Mouse (Mus musculus): ENCODE data around the gene Prr5.

The Prr5 gene

DNA sequence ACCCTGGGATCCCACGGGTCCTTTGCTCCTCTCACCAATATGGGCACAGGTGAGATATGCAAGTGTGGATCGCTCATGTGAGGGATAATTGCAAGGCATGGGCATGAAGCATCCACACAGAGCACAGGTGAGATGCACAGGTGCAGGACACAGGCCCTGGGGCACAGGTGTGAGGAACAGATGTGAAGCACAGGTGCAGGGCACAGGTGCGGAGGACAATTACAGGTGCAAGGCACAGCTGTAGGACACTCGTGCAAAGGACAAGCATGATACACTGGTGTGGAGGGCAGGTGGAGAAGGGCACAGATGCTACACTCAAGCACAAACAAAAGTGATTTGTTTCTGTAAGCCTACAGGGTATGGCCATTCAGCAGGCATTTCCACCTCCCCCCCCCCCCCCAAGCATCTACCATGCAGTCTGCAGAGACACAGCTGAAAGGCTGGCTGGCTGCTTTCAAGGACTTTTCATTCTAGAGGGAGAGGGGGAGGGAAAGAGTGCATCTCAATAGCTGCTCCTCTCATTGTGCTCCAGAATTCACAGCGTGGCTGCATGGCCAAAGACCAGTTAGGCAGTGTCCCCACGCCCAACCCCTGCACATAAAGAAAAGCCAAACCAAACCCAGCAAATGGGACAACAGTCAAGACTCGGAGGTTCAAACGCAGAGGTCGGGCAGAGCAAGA is 11.9 kb upstream of the Prr5 start:
- DNase-seq: no peak

DNA sequence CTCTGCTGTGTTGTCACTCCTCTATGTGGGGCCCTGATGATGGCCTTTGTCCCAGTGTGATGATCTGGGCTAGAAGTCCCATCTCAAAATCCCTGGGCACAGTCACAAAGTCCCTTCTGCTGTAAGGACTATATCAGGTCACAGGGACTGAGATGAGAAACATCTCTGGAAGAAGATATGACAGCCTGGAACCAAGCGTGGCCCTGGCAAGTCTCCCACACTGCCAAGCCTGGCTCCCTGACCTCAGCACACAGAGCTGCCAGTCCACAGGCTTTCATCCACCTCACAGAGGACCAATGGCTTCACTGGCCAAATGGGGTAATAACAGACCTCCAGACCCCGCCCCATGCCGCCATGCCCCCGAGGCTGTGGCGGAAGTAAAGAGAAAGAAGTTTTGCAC is 10.8 kb upstream of the Prr5 start:
- DNase-seq: no peak

GRCm38 (mm10) chr15:84659856-84660255 is 9.6 kb upstream of the Prr5 start:
- DNase-seq: no peak

DNA sequence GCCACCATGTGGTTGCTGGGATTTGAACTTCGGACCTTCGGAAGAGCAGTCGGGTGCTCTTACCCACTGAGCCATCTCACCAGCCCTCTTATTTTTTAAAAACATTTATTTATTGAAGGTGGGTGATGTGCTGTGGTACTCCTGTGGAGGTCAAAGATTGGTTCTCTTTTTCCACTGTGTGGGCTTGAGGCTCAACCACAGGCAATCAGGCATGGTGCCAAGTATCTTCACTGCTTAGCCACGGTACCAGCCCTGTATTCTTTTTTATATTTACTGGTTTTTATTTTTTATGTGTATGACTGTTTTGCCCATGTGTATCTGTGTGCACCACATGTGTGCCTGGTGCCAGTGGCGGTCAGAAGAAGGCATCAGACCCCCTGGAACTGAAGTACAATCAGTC is 8.1 kb upstream of the Prr5 start:
- no peak for DNase-seq

DNA sequence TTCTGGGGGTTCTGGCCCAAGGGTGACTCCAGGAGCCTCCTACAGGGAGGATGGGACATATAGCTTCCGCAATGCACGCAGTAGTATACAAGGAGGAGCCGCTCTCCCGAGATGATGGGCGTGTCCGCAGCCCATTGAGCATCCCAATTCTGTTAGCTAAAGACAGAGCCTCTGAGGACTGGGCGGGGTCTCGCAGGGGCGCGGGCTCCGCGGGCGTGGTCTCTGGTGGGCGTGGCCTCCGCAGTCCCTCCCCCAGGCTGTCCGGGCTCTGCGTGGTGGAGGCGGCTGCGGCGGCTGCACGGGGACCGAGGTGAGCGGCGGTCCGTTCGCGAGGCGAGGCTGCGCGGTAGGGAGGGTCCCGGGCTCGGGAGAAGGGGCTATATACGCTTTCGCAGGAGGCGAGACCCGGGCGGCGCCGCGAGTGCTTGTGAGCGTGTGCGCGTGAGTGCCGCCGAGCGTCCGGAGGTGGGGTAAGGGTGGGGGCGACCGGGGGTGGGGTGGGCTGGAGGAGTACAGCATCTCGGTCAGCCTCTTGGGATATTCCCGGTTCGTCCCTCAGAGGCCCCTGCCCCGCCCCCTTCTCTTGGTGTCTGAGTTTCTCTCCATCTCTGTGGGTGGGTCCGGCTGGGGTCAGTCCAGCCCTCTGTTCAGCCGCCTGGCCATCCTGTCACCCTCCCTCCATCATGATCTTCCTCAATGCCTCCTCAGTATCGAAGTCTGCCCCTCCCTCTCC is 6.3 kb upstream of the Prr5 start:
- DNase-seq: peak; percentile 25

DNA sequence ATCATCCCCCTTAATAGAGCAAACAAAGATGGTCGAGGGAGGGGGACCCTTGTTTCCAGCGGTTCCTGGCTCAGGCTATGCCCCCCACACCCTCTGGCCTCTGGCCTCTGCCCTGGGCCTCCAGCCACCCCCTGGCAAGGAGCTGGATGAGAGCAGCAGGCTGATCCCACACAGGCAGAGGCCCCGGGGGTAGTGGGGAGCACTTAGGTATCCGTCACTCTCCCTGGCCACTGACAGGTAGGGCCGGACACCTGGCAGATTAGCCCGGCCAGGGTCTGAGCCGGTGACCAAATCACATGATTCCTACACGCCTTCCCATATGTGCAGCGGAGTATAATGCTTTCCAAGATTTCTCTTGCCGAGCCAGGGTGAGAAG is 5.7 kb upstream of the Prr5 start:
- DNase-seq: no peak

GRCm38 (mm10) chr15:84664542-84665460 is 4.6 kb upstream of the Prr5 start:
- DNase-seq: peak; percentile 15

DNA sequence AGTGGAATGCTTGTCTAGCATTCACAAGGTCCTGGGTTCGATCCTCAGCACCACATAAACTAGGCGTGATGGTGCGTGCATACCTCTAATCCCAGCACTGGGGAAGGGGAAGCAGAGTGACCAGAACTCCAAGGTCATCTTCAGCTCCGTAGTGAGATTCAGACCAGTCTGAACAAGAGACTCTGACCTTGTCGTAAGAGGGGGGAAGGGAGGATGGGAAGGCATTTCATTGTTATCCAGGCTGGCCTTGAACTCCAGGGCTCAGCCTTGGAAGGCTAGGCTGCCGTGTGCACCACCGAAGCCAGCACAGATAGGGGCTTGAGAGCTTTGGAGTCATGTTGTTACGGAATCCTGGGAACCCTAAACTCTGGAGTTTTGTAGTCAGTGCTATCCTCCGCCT is 3.8 kb upstream of the Prr5 start:
- no peak for DNase-seq

- DNase-seq: no peak
These were observed 3.4 kb upstream of the Prr5 start for GRCm38 (mm10) chr15:84666065-84666464.

DNA sequence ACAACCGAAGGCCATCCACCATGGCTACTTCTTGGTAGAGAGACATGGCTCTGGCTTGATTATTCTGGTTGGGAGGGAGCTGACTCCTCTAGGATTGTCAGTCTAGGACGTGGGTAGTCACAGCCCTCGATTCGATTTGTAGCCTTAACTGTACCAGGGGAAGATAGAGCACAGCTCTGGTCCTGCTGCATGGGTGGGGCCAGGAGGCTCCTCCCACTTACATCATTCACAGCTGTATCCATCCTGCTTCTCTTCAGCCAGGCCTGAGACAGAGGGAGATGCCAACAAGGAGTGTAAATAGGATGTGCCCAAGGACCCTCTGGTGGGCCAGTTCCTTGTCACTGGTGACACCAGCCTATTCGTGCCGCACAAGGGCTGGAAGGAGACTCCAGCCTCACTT is 1.8 kb upstream of the Prr5 start:
- no peak for DNase-seq

GRCm38 (mm10) chr15:84669771-84670656 is 594 bp downstream of the Prr5 start:
- peak; percentile 29 for DNase-seq

GRCm38 (mm10) chr15:84670657-84671055 is 1.2 kb downstream of the Prr5 start:
- DNase-seq: no peak

DNA sequence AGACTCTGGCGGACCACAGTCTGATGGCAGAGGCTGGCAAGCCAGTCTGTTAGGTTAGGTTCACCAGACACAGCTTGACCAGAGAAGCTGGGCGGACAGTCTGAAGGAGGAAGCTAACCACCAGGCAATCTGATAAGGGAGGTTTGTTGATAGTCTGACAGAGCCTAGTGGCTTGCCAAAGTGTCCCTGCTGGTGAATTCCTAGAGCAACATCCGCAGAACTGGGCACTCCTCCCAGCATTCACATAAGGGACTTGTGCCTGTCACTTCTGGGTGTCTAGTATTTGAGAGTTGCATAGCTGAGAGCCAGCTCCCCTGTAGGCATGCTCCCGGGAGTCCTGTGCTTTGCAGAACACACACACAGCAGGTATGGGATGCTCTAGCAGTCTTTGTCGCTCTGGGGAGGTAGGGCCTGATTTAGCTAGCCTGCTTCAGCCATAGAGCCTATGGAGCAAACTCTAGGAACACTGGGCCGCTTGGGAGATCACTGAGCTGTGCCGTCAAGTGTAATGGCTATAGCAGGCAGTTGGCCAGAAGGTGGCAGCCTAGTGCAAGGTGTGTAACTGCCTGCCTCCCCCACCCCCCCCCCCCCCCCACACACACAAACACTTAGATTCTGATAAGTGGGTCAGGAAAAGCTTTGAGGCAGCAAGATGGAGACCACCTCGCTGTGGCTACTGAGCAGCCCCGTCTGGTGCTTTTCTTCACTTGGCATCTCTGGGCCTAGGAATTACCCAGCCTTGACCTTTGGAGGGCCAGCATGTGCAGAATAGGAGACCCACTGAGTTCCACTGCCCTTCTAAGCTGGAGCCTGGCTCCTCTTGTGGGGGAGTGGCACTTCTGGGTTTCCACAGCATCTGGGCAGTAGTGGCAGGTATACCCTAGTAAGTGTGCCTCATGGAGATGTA is 2.2 kb downstream of the Prr5 start:
- DNase-seq: peak; percentile 13

GRCm38 (mm10) chr15:84672308-84672615 is 2.8 kb downstream of the Prr5 start:
- no peak for DNase-seq

DNA sequence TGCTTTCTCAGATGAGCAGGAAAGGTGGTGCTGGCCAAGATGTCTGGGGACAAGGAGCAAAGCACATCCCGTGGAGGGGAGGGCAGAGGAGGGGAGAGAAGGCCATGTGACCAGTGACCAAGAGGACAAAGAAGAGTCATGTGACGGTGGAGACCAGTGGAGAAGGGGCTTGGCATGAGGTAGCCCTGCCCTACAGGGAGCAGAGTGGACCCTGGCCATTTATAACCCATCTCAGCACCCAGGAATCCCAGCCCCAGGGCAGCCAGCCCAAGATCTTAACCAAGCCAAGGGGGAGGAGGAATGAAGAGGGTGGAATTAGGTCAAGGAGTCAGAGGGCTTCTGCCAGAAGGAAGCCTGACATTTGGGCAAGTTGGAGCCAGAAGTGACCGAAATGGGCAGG is 3.2 kb downstream of the Prr5 start:
- DNase-seq: peak; percentile 21

GRCm38 (mm10) chr15:84674329-84675067 is 5.1 kb downstream of the Prr5 start:
- no peak for DNase-seq

DNA sequence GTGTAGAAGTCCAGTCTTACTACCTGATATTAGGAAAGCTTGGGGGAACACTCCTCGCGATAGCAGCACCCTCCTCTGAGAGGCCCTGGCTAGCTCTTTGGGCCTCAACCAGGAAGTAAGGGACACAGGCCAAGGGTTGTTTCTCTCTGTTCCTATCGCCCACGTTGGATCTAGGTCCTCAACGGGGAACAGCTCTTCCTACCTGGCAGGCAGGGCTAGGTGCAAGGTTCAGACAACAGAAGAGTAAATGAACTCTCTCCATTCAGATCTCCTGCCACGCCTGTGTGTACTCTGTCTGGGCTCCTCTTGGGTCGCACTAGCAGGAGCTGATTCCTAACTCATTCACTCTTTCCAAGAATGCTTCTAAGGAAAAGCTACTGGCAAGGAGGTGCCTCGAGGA is 5.9 kb downstream of the Prr5 start:
- DNase-seq: no peak

DNA sequence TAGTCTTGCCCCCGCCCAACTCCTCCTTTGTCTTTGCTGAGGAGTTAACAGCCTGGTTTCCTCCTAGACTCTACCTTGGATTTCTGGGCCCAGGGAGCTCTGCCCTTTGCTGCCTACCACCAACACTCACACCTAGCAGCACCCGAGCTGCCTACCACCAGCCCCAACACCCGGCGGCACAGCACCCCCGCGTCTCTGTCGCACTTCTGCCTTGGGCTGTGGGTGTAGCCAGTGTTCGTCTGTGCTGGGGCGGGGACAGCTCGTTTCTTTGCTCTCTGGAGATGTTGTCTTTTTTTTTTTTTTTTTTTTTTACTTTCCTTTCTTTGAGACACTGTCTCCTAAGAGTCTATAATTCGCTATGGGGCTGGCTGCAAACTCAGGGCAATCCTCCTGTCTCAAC is 8.5 kb downstream of the Prr5 start:
- DNase-seq: no peak

- no peak for DNase-seq
These were observed 9.7 kb downstream of the Prr5 start for GRCm38 (mm10) chr15:84679090-84679489.

DNA sequence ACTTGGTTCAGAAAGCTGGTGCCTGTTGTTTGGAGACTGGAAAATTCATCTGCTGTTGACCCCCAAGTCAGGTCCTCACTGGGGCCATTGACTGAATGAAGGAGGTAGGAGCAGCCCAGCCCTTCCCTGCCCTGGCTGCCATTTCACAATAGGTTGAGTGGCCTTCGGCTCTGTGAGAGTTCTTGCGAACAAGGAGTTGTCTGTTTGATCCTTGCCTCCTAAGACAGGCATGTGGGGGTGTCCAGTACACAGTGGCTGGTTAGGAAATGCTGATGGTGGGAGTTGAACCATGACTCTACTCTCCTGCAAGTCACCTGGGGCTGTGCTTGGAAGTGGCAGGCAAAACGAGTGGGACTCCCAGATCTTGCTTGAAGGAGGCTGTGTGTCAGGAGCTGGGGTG is 10.4 kb downstream of the Prr5 start:
- DNase-seq: no peak
